Mouse (Mus musculus) cerebellum, postnatal 4 days (tissue): ENCODE results near the gene Eef1a1.
"Not testable (repeated sequence)": the region's sequence is repeated elsewhere in the genome, so short reads cannot be mapped to it uniquely, and the experiment has no call there.

ENCODE experiments used
- DNase-seq, 2 experiments: peaks; one replicate each; pipeline ENCODE4 v3.0.0; 2022; ENCODE audit warnings: low spot score in 2 of 2, mixed read lengths in 1 of 2

Eef1a1 gene

DNA sequence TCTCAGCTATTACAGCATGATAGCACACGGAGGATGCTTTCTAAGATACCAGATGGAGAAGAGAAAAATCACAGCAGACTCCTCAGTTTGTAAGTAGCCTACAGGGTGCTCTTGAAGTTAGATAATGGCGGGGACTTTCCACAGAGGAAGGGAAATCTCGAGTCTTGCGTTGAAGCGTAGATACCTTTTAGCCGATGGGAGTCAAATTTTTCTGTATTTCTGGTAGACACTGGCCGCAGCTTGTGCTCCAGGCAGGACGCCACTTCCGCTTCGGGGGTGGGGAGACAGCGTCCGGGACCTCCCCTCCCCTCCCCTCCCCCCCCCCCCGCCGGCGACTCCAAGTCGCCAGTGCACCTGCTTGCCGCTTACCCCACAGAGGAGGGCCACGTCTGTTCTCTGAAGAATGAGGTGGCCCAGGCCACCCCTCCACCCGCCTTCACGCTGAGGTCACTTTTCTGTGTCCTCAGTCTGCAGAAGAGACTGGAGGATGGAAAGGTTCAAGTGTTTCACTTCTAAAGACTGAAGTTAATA is at the start of gene Eef1a1:
Gene Eef1a1 (minus strand): TSS at position 262 of the 531 bp plus-strand sequence.
- DNase-seq = peak in 1 of 2 experiments; percentile 32

DNA sequence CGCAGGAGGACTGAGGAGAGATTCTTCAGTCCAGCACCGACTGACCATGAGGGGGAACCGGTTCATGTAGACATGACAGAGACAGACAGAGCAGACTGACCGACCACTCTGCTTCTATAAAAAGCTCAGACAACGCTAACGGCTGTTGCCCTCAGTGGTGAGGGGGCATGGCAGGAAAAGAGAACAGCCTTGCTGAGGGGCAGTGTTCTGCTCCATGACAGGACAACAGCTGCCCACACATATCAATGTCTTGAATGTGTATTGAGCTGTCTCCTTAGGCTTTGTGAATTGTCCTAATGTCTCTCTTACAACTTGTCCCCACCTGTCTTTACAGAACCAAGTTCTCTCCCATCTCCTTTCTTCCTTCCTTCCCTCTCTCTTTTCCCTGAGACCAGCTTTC is 49.5 kb upstream of the Eef1a1 start:
- no peak for DNase-seq

DNA sequence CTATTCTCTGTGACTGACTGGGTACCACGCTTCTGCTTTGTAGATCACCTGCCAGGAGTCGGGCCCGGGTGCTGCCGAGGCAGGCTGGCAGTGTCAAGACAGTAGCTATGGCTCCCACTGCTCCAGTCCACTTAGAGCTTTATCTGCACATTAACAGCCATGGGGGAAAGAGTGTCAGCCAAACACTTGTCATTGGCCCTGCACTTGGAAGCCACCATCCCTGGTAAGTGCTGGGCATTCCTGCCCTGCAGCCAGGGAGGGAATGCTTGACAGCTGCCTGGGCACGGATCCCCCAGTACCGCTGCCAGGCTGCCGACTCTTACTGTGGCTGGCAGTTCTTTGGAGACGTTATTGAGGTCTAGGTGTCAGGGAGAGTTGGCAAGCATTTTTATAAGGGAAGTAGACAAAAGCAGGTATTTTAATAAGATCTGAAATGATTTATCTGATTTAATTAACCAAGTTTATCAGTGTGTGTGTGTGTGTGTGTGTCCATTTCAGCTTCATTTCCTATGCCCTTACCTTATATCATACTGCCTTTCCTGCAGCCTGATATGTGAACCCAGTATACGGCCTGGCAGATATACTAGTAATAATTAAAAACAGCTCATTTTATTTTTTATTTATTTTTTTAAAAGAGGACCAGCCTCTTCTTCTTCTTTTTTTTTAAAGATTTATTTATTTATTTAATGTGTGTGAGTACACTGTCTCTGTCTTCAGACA is 48.4 kb upstream of the Eef1a1 start:
- peak in 1 of 2 experiments; percentile 72 for DNase-seq

DNA sequence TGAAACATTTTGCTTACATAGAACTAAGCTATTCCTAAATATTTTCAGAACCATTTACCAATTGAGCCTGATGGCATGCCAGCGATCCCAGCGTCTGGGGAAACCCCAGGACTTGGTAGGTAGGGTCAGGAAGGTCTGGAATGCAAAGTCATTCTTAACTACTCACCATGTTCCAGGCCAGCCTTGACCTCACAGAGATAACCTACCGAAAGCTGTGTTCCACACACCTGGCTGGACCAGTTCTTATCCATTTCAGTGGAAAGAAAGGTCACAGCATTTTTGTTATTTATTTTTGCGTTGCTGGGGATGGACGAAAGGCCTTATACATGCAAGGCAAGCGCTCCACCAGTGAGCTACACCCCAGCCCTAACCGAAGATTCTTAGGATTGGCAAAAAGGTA is 45.7 kb upstream of the Eef1a1 start:
- no peak for DNase-seq

DNA sequence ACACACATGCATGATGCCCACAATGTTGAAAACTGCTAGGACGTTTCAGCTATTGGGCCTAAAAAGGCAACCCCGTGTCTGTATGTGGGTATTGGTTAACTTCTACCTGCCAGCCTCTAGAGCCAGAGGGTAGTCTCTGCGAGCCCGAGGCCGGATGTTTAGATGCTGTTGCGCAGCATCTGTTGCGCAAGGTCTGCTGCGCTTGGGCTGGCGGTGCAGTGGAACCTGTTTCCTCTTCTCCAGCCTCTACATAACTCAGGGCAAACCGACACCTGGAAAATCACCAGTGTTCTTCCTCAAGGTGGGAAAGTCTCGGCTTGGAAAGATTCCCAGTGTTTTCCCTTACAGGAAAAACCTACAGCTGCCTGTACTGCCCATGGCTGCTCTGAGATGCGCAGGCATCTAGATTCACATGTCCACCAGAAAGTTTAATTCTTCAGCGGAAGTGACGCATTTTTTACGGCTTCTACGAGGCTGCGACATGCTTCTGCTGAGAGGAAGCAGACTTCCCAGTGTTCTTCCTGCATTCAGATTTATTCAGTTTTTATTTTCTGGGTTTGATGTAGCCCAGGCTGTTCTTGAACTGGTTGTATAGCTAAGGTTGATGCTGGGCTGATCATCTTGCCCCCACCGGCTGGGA is 44.5 kb upstream of the Eef1a1 start:
- no peak for DNase-seq

DNA sequence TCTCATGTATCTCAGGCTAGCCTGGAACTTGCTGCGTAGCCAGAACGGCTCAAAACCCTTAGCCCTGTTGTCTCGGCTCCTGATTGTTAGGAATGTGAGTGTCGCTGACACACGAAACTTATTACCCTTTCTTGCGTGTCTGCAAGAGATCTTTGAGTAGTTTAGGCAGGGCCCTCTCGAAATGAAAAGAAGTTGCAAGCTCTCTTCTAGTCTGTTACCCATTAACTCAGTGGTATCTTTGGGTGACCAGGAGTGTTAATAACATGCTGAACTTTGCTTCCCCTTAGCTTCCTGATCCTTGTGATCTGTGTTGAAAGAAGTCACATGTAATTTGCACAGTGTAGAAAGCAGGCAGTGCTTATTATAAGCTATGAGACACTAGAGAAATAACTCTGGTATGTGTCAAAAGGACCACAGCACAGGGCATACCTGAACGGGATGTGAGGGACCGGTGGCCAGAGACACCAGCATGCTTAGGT is 43.4 kb upstream of the Eef1a1 start:
- no peak for DNase-seq

DNA sequence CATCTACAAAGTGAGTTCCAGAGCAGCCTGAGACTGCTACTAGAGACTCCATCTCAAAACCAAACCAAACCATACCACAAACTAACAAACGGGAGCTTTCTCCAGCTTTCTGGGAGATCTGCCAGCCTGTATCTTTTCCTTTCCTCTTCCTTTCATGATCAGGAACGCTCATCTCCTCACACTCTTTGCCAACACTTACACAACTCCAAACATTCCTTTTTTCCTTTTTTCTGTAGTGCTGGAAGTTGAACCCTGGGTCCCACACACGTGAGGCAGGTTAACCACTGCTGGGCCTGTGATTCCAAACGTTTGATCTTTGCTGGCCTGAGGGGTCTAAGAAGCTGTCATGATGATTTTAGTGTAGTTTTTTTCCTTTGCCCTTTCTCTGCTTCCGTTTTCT is 42.9 kb upstream of the Eef1a1 start:
- DNase-seq = no peak

DNA sequence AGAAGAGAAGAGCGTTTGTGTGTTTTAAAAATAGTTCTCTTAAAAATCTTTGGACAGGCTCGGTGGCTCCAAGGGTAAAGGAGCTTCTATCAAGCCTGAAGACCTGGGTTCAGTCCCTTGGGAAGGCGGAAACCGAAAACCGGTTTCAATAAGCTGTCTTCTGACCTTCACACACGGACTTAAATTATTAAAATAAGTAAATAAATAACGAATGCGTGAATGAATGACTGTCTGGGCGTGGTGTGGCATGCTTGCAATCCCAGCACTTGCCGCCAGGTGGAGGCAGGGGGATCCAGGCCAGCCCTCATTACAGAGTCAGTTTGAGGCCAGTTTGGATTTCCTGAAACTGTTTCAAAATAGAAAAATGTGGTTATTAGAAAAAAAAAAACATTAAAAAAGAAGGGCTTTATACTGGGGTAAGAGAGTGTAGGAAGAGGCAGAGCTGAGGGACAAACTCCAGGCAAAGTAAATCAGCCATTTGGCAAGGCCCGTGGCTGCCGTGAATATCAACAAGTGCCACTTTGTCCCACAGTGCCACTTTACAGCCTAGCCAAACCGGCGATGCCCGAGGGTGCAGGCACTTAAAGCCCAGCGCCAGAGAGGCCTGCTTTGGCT is 38.9 kb upstream of the Eef1a1 start:
- peak; percentile 65 to 88 for DNase-seq

DNA sequence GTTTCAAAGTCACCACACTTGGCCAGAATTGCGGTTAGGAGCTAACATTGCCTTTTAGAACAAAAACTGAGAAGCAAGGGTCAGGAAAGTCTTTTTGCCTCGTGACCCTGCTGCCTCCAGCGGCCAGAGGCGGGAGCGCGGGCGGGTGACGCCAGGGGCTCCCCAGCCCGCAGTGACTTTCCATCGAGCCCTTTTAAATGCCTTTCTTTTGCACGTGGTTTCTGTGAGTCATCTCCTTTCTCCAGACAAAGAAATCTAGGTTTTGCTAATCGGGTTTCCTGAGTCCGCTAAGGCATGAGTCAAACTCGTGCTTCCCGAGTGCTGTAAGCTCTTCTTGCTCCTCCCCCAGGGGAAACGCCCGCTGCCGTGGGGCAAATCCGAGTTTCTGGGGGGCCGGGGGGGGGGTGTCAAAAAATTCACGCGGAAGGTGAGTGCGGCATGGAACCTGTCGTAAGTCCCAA is 38.4 kb upstream of the Eef1a1 start:
- DNase-seq = peak; percentile 54 to 77

DNA sequence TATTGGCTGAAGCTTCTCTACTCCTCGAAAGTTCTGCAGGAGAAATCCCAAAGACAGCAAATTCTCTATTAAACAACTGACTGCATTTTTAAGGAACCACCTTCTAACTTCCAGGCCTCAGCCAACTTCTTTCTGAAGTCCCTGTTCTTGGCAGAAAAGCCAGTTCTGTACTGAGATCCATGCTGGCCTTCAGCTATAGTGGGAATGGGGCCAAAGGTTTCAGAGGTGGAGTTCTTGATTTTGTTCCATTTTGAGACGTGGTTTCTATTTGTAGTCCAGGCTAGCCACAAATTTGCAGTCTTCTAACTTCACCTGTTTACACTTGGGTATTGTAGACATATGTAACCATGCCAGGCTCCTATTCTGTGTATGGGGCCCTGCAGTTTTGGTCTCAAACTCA is 37.3 kb upstream of the Eef1a1 start:
- no peak for DNase-seq

DNA sequence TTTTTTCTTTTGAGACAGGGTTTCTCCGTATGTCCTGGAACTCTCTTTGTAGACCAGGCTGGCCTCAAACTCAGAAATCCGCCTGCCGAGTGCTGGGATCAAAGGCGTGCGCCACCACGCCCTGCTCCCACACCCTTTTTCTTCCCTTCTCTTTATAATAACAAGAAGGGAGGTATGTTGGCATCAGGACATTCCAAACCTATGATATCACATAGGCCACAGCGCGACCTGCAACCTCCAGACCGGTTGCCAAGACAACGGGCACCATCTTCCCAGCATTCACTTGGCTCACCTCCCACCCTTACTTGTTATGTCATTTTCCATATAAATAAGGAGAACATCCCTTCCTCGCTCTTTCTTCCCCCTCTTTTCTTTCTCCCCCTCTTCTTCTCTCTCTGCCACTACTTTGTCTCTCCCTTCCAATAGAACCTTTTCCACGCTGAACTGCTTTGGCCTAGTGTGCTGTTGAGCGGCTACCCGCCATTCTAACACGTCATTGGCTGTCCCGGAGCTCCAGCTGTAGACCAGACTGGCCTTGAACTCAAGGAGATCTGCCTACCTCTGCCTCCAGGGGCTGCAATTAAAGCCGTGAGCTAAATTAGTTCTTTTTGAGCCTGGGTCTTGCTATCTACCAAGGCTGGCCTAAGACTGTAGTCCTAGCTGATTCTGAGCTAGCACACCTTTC is 36.6 kb upstream of the Eef1a1 start:
- no peak for DNase-seq

DNA sequence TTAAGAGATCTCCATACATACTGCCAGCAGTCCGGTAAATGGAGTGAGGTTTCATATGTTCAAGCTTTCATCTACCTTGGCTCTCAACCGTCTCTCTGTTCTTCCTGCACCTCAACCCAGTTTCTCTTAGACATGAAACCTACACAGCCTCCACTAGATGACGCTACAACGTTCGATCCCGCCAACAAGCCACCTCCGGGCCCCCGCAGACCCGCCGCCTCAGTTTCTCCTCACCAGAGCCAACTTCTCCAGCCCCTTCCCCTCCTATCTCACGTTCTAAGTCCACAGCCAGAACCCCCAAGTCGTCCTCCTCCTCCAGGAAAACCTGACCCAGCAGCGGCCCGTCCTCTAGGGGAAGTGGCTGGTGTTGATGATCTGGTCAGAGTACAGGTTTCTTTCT is 32.7 kb upstream of the Eef1a1 start:
- DNase-seq = peak in 1 of 2 experiments; percentile 37

DNA sequence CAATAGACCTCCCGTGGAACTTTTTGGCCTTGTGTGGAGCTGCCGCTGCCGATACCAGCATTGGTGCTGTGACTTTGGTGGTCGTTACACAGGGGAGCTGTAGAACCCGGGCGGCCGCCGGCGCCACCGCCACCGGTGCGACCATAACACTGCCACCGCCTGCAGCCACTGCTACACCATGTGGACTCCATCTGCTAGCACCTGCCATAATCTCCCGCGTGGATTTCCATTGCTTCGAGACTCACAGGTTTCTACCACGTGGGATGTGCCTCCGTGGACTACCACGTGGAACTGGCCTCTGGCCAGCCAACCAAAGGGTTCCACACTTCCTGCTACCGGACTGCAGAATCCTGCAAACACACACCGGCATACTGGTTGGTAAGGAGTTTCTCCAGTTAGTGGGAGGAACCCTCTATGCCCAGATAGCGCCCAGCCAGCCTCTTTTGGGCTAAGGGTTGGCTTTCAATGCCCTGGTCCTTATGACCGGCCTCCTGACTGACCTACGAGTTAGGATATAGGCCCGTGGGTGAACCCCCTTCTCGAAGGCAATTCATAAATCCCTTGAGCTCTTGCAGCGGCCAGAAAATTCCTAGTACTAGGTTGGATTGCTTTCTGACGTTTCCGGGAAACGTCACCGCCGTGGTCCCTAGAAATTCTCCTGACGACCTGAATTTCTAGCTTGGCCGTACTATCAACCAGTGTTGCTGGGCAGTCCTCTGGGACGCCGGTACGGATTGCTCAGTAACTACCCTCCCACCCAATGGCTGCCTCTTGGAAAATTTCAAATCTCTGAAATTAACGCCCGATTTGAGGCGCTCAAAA is 32.0 kb upstream of the Eef1a1 start:
- DNase-seq = peak in 1 of 2 experiments; percentile 72

DNA sequence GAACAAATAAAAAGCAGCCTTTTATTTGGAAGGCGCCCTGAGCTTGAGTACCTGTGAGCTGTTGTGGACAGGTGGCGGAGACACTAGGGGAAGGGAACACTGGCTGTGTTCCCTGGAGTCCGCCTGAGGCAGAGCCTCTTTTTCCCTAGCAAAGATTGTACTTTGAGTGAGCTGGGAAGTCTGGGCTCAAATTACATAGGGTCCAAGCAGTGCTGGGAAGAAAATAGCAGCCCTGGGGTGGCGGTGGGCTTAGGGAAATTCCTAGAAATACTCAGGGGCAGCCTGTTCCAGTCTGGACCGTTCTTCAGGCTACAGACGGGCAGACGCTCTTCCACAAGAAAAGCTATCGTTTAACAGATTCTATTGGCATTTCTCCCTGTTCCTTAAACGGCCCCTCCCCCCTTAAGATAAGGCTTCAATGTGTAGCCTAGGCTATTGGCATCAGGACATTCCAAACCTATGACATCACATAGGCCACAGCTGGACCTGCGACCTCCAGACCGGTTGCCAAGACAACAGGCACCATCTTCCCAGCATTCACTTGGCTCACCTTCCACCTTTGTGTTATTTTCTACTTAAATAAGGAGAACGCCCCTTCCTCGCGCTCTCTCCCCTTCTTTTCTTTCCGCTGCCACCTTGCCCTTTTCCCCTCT is 31.3 kb upstream of the Eef1a1 start:
- peak in 1 of 2 experiments; percentile 42 for DNase-seq

DNA sequence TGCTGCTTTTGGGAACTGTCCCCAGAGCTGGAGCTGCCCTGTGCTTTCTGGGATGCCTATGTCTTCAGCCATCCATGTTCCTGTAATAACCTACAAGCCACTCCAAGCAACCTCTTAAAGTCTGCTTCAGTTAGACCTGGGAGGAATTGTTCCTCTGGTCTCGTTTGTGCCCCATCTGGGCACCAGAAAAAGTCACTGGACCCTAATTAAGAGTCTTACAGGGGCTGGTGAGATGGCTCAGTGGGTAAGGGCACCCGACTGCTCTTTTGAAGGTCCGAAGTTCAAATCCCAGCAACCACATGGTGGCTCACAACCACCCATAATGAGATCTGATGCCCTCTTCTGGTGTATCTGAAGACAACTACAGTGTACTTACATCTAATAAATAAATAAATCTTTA is 28.3 kb upstream of the Eef1a1 start:
- not testable (repeated sequence) for DNase-seq

DNA sequence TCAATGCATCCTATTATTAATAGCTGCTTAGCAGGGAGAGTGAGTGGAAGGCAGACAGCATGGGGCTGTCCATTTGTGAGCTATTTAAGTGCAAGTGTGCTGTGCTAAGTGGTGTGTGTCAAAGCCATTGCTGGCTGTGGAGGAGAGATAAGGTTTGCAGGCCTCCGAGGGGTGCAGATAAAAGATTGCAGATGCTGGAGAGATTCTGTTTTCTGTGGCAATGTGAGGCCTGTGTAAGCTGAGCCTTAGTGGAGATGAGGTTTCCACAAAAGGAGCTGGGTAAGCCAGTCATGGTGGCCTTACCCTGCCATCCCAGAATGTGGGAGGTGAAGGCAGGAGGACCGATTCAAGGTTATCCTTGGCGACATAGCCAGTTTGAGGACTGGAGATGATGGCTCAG is 27.2 kb upstream of the Eef1a1 start:
- DNase-seq = no peak

DNA sequence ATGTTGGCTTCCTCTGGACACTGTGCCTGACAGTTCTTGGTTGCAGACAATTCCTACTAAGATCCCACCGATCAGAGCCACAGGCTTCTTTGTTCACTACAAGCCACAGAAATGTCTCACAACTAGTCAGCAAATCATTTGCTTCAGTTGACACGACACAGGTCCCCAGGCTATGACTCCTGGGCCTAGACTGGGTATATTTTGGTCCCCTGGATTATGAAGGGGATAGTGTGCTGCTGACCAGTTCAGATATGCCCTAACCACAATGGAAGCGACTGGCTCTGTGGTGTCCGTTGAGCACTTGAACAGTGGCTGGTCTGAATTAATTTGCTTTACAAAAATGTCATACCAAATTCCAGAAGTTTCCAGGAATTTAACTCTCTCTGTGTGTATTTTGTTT is 25.7 kb upstream of the Eef1a1 start:
- no peak for DNase-seq

DNA sequence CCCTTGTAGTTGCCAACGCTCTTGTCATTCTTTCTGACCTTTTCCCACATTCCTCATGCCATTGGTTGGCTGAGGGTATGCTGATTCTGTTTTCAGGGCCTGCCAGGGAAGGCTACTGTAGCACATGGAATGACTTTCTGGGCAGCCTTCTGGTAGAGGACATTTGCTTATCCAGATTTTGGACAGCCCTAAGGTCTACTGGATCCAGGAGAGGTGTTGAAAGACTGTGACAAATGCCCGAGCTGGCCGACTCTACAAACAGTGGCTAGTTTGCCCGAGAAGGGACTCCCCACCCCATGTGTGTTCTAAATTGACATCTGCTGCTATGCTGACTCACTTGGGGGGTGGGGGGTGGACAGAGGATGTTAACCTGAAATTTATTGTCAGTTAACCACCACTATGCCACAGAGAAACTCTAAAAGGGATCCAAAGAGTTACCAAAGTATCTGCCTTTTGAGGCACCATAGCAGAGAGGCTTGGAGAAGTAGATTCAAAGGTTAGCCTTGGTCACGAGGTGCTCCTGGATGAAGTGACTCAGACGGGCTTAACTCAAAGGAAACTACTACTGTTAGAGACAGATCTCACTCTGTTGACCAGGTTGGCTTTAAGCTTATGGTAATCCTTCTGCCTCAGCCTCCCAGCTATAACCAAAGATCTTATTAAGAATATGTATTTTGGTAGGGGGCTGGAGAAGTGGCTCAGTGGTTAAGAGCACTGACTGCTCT is 25.0 kb upstream of the Eef1a1 start:
- DNase-seq = no peak

DNA sequence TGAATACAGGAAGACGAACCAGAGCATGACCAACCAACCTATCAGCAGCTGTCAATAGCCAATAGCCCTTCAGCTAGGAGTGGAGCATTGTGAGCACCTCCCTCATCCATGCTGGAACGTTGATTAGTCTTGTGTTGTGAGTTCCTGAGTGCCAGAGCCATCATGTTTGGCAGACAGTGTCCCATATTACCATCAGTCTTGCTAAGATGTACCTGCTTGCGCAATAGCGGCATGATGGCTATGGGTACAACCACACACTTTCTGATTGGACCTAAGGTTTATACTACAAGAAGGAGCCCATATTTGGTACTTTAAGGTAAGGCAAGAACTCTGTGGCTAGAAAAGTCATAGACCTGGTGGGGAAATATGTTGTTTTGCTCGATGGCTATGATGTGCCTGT is 22.8 kb upstream of the Eef1a1 start:
- DNase-seq = no peak
